Mouse (Mus musculus) hindbrain, embryonic 14.5 days (tissue): ENCODE data around the gene H2-Eb1. TPM values are rescaled to one million over a fixed set of nuclear protein-coding genes. Genes with fewer than 3 reads are reported as not detected.

ENCODE experiments used
- ATAC-seq: fragments of 200-750 bp; cut with Nextera tagmentation; 2 replicates; pipeline ENCODE4 v1.8.0; 2017; ENCODE audit warnings: moderate number of reproducible peaks, mild to moderate bottlenecking, moderate TSS enrichment, moderate library complexity; ENCODE audit not compliant: low FRiP score
- DNase-seq: peaks from one replicate; pipeline ENCODE4 v3.0.0-alpha.2; 2015; ENCODE audit warnings: low spot score
- H3K27ac ChIP-seq: fragments of 300-500 bp; sonication (generic); 2 replicates; pipeline ENCODE4 v1.5.1; 2014; ENCODE audit warnings: mild to moderate bottlenecking, moderate library complexity
- H3K27me3 ChIP-seq: fragments of 300-500 bp; sonication (generic); 2 replicates; pipeline ENCODE4 v1.6.1; 2014; ENCODE audit warnings: mild to moderate bottlenecking, low read length, mixed read lengths; ENCODE audit not compliant: control insufficient read depth, insufficient read depth
- H3K36me3 ChIP-seq: fragments of 300-500 bp; sonication (generic); replicated peaks from 2 replicates; pipeline ENCODE4 v1.6.1; 2014; ENCODE audit not compliant: control insufficient read depth, insufficient read depth
- H3K4me1 ChIP-seq: fragments of 300-500 bp; sonication (generic); replicated peaks from 2 replicates; pipeline ENCODE4 v1.6.1; 2014; ENCODE audit warnings: antibody characterized with exemption, low read length, mixed read lengths; ENCODE audit not compliant: control insufficient read depth, insufficient read depth
- H3K4me2 ChIP-seq: fragments of 300-500 bp; sonication (generic); replicated peaks from 2 replicates; pipeline ENCODE4 v1.6.1; 2014; ENCODE audit warnings: mild to moderate bottlenecking, moderate library complexity
- H3K4me3 ChIP-seq: fragments of 300-500 bp; sonication (generic); replicated peaks from 2 replicates; pipeline ENCODE4 v1.5.1; 2014; ENCODE audit warnings: mild to moderate bottlenecking, low read length
- H3K9ac ChIP-seq: fragments of 300-500 bp; sonication (generic); 2 replicates; pipeline ENCODE4 v1.6.1; 2014
- H3K9me3 ChIP-seq: fragments of 300-500 bp; sonication (generic); 2 replicates; pipeline ENCODE4 v1.6.1; 2016; ENCODE audit warnings: low read length; ENCODE audit not compliant: control insufficient read depth
- WGBS: fragments of 180-500 bp; shearing (Covaris S2); extraction: QIAGEN DNeasy Blood & Tissue Kit; methylation state at CpG from one replicate; pipeline ENCODE4 v1.1.7; 2014; 5-methylcytosine and 5-hydroxymethylcytosine counted together
- polyA plus RNA-seq: library from polyadenylated mRNA; unstranded; fragments of >200 nt; fragmentation: Nextera tagmentation; extraction: Ambion mirVana; gene quantifications from 2 replicates; pipeline ENCODE4 v1.2.1, GENCODE M21; 2014

Gene H2-Eb1
- polyA plus RNA-seq, 1 experiment from 2014 or later = 3.9 TPM

DNA sequence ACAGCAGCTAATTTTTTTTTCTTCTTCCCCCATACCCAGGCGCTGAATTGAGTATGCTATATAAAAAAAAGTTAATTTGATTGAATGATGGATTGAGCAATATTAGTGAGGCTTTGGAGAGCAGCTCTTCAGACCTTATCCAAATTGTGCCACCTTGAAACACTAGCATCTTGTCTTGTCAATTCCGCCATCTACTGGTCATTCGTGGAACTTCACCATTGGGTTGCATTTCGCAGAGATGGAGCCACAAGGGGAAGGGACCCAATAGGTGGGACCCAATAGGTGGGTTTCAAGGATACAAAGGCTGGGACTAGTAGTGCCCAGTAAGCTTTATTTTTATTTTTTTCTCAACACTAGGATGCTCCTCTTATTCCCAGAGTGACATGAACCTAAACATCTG is 43.8 kb downstream of the H2-Eb1 start:
- Histone ChIP-seq H3K9me3 (no peaks in the 10 kb centered on the region), H3K4me3 (no peak overlapping the region), H3K4me1 (no peaks in the 10 kb centered on the region), H3K36me3 (no peaks in the 10 kb centered on the region), H3K27ac (no peak overlapping the region), H3K9ac (no peak overlapping the region), H3K4me2 (no peak overlapping the region), H3K27me3 (no peaks in the 10 kb centered on the region)
- DNase-seq (peak; percentile 94), ATAC-seq (no peak)
- WGBS = 3% methylated on average over 4 of the region's 4 CpGs

DNA sequence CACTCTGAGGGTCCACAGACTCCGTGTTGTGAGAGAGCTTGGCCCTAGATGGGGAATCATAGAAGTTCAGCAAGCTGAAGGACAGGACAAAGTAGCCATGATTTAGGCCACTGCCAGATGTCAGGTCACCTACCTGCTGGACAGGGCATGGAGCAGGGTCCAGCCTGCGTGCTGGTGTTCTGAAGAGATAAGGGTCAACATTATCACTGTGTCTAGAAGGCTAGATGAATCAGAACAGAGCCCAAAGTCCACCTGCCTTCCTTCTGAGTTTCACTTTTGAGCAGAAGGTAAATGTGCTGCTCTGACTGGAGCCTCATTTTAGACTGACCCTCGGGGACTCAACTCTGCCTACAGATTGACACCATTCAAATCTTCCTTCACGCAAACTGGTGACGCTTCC is 48.9 kb downstream of the H2-Eb1 start, which contains the start of gene Btnl2:
Btnl2 (plus strand) TSS at position 284 of the 400 bp plus-strand sequence.
- no peaks in the 10 kb centered on the region for H3K27me3 ChIP-seq
- no peaks in the 10 kb centered on the region for H3K36me3 ChIP-seq
- no peak for DNase-seq
- H3K9ac ChIP-seq = no peak within 1 kb of the TSS
- ATAC-seq = no peak
- H3K4me2 ChIP-seq = no peak within 1 kb of the TSS
- no peak within 1 kb of the TSS for H3K4me3 ChIP-seq
- H3K27ac ChIP-seq = no peak within 1 kb of the TSS
- H3K9me3 ChIP-seq = no peaks in the 10 kb centered on the region
- no peaks in the 10 kb centered on the region for H3K4me1 ChIP-seq
- 86% methylated on average over 5 of the region's 5 CpGs for WGBS

DNA sequence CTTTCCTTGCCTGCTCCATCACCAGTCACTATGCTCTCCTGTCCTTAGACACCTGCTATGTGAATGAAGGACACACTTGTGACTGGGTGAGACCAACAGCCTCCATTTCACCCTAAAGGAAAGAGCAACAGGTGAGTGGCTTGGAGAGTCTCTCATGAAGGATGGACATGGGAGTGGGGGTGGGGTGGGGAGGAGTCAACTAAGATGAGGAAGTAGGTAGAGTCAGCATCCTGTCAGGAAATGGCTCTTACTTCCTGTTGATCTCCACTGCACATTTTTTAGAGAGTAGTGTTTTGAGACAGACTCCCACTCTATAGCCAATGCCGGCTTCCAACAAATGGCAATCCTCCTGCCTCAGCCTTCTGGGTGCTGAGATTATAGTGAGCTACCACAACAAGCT is 49.3 kb downstream of the H2-Eb1 start:
- H3K27me3 ChIP-seq = no peaks in the 10 kb centered on the region
- H3K9ac ChIP-seq = no peak overlapping the region
- no peaks in the 10 kb centered on the region for H3K36me3 ChIP-seq
- H3K4me2 ChIP-seq = no peak overlapping the region
- WGBS = 96% methylated on average over 1 of the region's 1 CpGs
- DNase-seq = no peak
- H3K9me3 ChIP-seq = no peaks in the 10 kb centered on the region
- H3K4me1 ChIP-seq = no peaks in the 10 kb centered on the region
- H3K27ac ChIP-seq = no peak overlapping the region
- ATAC-seq = no peak
- H3K4me3 ChIP-seq = no peak overlapping the region

DNA sequence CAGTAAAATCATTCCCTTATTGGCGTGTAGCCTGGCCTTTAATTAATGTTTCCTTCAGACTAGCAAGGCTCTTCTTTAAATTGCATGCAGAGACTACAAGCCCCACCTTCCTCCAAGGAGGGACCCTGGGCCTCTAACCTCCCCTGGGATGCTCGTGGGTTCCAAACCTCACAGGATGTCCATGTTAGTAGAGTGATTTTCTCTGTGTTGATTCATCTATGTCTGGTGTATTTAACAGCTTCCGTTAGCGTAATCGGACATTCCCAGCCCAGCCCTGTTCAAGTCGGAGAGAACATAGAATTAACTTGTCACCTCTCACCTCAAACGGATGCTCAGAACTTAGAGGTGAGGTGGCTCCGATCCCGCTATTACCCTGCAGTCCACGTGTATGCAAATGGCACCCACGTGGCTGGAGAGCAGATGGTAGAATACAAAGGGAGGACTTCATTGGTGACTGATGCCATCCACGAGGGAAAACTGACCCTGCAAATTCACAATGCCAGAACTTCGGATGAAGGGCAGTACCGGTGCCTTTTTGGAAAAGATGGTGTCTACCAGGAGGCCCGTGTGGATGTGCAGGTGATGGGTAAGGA is 57.4 kb downstream of the H2-Eb1 start:
- H3K9ac ChIP-seq = no peak overlapping the region
- no peak for ATAC-seq
- H3K9me3 ChIP-seq = no peaks in the 10 kb centered on the region
- no peak overlapping the region for H3K4me2 ChIP-seq
- 86% methylated on average over 15 of the region's 15 CpGs for WGBS
- no peaks in the 10 kb centered on the region for H3K27me3 ChIP-seq
- no peak overlapping the region for H3K4me3 ChIP-seq
- no peaks in the 10 kb centered on the region for H3K4me1 ChIP-seq
- H3K36me3 ChIP-seq = no peaks in the 10 kb centered on the region
- no peak for DNase-seq
- no peak overlapping the region for H3K27ac ChIP-seq

DNA sequence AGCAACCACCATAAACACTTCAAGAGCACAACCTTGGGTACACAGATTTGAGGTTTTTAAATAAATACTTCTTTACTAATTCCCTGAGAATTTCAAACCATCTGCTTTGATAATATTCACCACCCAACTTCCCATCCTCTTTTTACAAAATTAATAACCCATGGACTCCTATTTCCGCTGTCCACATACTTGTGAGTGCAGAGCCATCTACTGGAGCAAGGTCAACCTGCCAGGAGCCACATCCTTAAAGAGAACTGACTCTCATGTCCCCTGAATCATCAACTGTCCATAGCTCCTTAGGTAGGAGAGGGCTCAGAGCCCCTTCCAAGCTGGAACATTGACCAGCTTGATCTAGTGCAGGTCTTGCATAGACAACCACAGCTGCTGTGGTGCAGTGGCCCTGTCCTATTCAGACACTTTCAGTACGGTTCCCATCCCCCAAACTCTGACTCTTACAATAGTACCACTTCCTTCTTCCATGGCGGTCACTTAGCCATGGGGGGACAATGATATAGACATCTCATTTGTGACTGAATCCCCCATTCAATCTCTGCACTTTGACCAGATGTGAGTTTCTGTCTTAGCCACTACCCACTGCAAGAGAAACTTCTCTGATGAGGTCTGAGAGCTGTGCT is 58.1 kb downstream of the H2-Eb1 start:
- Histone ChIP-seq H3K9me3 (no peaks in the 10 kb centered on the region), H3K4me3 (no peak overlapping the region), H3K36me3 (no peaks in the 10 kb centered on the region), H3K9ac (no peak overlapping the region), H3K27ac (no peak overlapping the region), H3K4me2 (no peak overlapping the region), H3K4me1 (no peaks in the 10 kb centered on the region), H3K27me3 (no peaks in the 10 kb centered on the region)
- ATAC-seq (no peak), DNase-seq (no peak)
- WGBS = 82% methylated on average over 3 of the region's 3 CpGs

DNA sequence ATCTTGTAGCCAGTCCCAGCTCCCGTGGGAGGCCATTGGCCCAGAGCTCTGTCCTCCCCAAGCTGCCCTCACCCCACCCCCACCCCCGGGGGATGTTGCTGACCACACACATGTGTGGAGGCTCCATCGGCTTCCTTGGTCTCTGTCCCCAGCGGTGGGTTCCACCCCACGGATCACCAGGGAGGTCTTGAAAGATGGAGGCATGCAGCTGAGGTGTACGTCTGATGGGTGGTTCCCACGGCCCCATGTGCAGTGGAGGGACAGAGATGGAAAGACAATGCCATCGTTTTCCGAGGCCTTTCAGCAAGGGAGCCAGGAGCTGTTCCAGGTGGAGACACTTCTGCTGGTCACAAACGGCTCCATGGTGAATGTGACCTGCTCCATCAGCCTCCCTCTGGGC is 59.4 kb downstream of the H2-Eb1 start:
- H3K4me2 ChIP-seq = no peak overlapping the region
- no peaks in the 10 kb centered on the region for H3K9me3 ChIP-seq
- H3K27ac ChIP-seq = no peak overlapping the region
- H3K4me1 ChIP-seq = no peaks in the 10 kb centered on the region
- no peak for DNase-seq
- WGBS = 75% methylated on average over 10 of the region's 10 CpGs
- no peak overlapping the region for H3K9ac ChIP-seq
- no peak for ATAC-seq
- no peaks in the 10 kb centered on the region for H3K27me3 ChIP-seq
- no peak overlapping the region for H3K4me3 ChIP-seq
- H3K36me3 ChIP-seq = no peaks in the 10 kb centered on the region

Other genes with a start within 250 kb of the H2-Eb1 start
- 0.29 TPM in 1 of 2 replicates, not detected in the other for gene H2-Oa, start 213.5 kb upstream of the H2-Eb1 start, polyA plus RNA-seq
- gene H2-DMa, start 186.3 kb upstream of the H2-Eb1 start, polyA plus RNA-seq = 19.2 and 20.2 TPM in 2 replicates
- gene Brd2, start 183.2 kb upstream of the H2-Eb1 start, polyA plus RNA-seq = 133 and 136 TPM in 2 replicates
- 0.16 TPM in 1 of 2 replicates, not detected in the other for gene H2-DMb2, start 162.6 kb upstream of the H2-Eb1 start, polyA plus RNA-seq
- gene H2-DMb1, start 152.8 kb upstream of the H2-Eb1 start, polyA plus RNA-seq = 0.72 and 0.76 TPM in 2 replicates
- gene Tap1, start 118.3 kb upstream of the H2-Eb1 start, polyA plus RNA-seq = 2.2 and 2.6 TPM in 2 replicates
- 0.95 and 1.2 TPM in 2 replicates for gene Psmb9, start 118.1 kb upstream of the H2-Eb1 start, polyA plus RNA-seq
- gene Psmb8, start 108.1 kb upstream of the H2-Eb1 start, polyA plus RNA-seq = 3.6 and 3.8 TPM in 2 replicates
- 0.72 and 1.6 TPM in 2 replicates for gene Tap2, start 102.3 kb upstream of the H2-Eb1 start, polyA plus RNA-seq
- gene H2-Ob, start 67.0 kb upstream of the H2-Eb1 start, polyA plus RNA-seq = not detected in 2 replicates
- 0.80 and 1.8 TPM in 2 replicates for gene H2-Ab1, start 48.2 kb upstream of the H2-Eb1 start, polyA plus RNA-seq
- gene H2-Aa, start 18.0 kb upstream of the H2-Eb1 start, polyA plus RNA-seq = 0.31 and 0.58 TPM in 2 replicates
- gene H2-Eb2, start 19.8 kb downstream of the H2-Eb1 start, polyA plus RNA-seq = 0.12 and 0.35 TPM in 2 replicates
- 0.10 TPM in 1 of 2 replicates, not detected in the other for gene Btnl2, start 49.0 kb downstream of the H2-Eb1 start, polyA plus RNA-seq
- gene Btnl1, start 71.3 kb downstream of the H2-Eb1 start, polyA plus RNA-seq = not detected in 2 replicates
- gene BC051142, start 93.0 kb downstream of the H2-Eb1 start, polyA plus RNA-seq = 4.2 and 5.6 TPM in 2 replicates
- not detected in 2 replicates for gene Btnl4, start 171.5 kb downstream of the H2-Eb1 start, polyA plus RNA-seq
- gene Btnl6, start 211.5 kb downstream of the H2-Eb1 start, polyA plus RNA-seq = not detected in 2 replicates